Mouse (Mus musculus): ENCODE measurements around the gene Capzb. TPM values are rescaled to one million over a fixed set of nuclear protein-coding genes. Genes with fewer than 3 reads are reported as not detected.

The Capzb gene
- polyA plus RNA-seq, 1 experiment from 2014 or later, result 395 TPM

GRCm38 (mm10) chr4:139252051-139252760, 59.5 kb downstream of the Capzb start:
- H3K4me3 ChIP-seq, result no peak overlapping the region
- peaks cover 61% of the 10 kb centered on the region for H3K4me1 ChIP-seq (replicated peaks)
- H3K27me3 ChIP-seq (replicated peaks), result no peaks in the 10 kb centered on the region
- H3K9ac ChIP-seq, result 0 out of 2 replicates have a peak overlapping the region, but pooled peaks have one; percentile 3
- no peak overlapping the region for H3K27ac ChIP-seq (ENCODE audit: poor library complexity, severe bottlenecking)
- WGBS, result 60% methylated on average over 22 of the region's 22 CpGs
- H3K9me3 ChIP-seq (replicated peaks), result no peaks in the 10 kb centered on the region
- no peak overlapping the region for H3K4me2 ChIP-seq
- ATAC-seq (ENCODE audit: insufficient number of reproducible peaks, low FRiP score), result no peak
- peaks cover 18% of the 10 kb centered on the region for H3K36me3 ChIP-seq

GRCm38 (mm10) chr4:139253206-139253605, 60.5 kb downstream of the Capzb start:
- peaks cover 51% of the 10 kb centered on the region for H3K4me1 ChIP-seq (replicated peaks)
- H3K9ac ChIP-seq, result no peak overlapping the region
- no peaks in the 10 kb centered on the region for H3K9me3 ChIP-seq (replicated peaks)
- peaks cover 21% of the 10 kb centered on the region for H3K36me3 ChIP-seq
- no peak overlapping the region for H3K4me3 ChIP-seq
- ATAC-seq (ENCODE audit: insufficient number of reproducible peaks, low FRiP score), result no peak
- no peaks in the 10 kb centered on the region for H3K27me3 ChIP-seq (replicated peaks)
- no peak overlapping the region for H3K4me2 ChIP-seq
- no peak overlapping the region for H3K27ac ChIP-seq (ENCODE audit: poor library complexity, severe bottlenecking)
- 89% methylated on average over 9 of the region's 9 CpGs for WGBS

GRCm38 (mm10) chr4:139256146-139256545, 63.4 kb downstream of the Capzb start:
- Histone ChIP-seq H3K4me3 (no peak overlapping the region), H3K4me1 (replicated peaks) (peaks cover 22% of the 10 kb centered on the region), H3K9me3 (replicated peaks) (no peaks in the 10 kb centered on the region), H3K36me3 (peaks cover 47% of the 10 kb centered on the region), H3K27me3 (replicated peaks) (no peaks in the 10 kb centered on the region), H3K4me2 (no peak overlapping the region), H3K9ac (no peak overlapping the region), H3K27ac (ENCODE audit: poor library complexity, severe bottlenecking) (no peak overlapping the region)
- WGBS, result 73% methylated on average over 4 of the region's 4 CpGs
- no peak for ATAC-seq (ENCODE audit: insufficient number of reproducible peaks, low FRiP score)

- H3K36me3 ChIP-seq, result peaks cover 51% of the 10 kb centered on the region
- peaks cover 16% of the 10 kb centered on the region for H3K4me1 ChIP-seq (replicated peaks)
- no peaks in the 10 kb centered on the region for H3K27me3 ChIP-seq (replicated peaks)
- H3K27ac ChIP-seq (ENCODE audit: poor library complexity, severe bottlenecking), result no peak overlapping the region
- H3K9me3 ChIP-seq (replicated peaks), result no peaks in the 10 kb centered on the region
- H3K4me3 ChIP-seq, result no peak overlapping the region
- no peak overlapping the region for H3K4me2 ChIP-seq
- WGBS, result 86% methylated on average over 8 of the region's 8 CpGs
- H3K9ac ChIP-seq, result no peak overlapping the region
- no peak for ATAC-seq (ENCODE audit: insufficient number of reproducible peaks, low FRiP score)
These were observed 64.0 kb downstream of the Capzb start for GRCm38 (mm10) chr4:139256708-139257107.

GRCm38 (mm10) chr4:139258621-139259301, 66.1 kb downstream of the Capzb start:
- Histone ChIP-seq H3K9ac (no peak overlapping the region), H3K9me3 (replicated peaks) (no peaks in the 10 kb centered on the region), H3K36me3 (peaks cover 72% of the 10 kb centered on the region), H3K4me1 (replicated peaks) (peaks cover 12% of the 10 kb centered on the region; the same call in 1 of the 2 replicates), H3K4me2 (no peak overlapping the region), H3K4me3 (no peak overlapping the region), H3K27me3 (replicated peaks) (no peaks in the 10 kb centered on the region), H3K27ac (ENCODE audit: poor library complexity, severe bottlenecking) (no peak overlapping the region; the same call in 1 of the 2 replicates)
- WGBS, result 72% methylated on average over 6 of the region's 6 CpGs
- ATAC-seq (ENCODE audit: insufficient number of reproducible peaks, low FRiP score), result no peak

DNA sequence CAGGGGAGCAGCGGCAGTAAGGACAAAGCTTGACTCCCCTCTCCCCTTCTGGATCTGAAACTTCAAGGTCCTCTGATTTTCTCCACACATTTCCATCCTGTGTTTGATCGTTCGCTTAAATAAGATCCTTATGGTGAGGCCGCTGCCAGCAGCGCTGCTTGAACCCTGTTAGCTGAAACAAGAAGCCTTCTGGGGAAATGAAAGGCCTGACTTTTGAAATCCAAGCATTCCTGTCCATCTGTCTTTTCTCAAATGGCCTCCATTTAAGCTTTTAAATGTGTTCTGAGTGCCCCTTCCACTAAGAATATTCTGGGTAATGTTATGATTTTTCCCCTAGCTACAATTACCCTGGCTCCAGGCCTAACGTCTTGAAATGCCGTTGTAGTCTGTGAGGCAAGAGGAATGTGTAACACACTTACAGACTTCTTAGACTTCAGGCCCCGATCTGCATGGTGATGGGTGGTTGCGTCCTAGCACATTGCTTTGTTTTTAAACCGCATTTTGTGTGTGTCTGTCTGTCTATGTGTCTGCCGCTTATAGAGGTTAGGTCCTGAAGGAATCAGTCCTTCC, 66.7 kb downstream of the Capzb start:
- Histone ChIP-seq H3K4me1 (replicated peaks) (peaks cover 12% of the 10 kb centered on the region; the same call in 1 of the 2 replicates), H3K4me2 (no peak overlapping the region), H3K9me3 (replicated peaks) (no peaks in the 10 kb centered on the region), H3K27me3 (replicated peaks) (no peaks in the 10 kb centered on the region), H3K36me3 (peaks cover 78% of the 10 kb centered on the region), H3K9ac (no peak overlapping the region), H3K4me3 (no peak overlapping the region), H3K27ac (ENCODE audit: poor library complexity, severe bottlenecking) (no peak overlapping the region)
- ATAC-seq (ENCODE audit: insufficient number of reproducible peaks, low FRiP score), result no peak
- 87% methylated on average over 11 of the region's 11 CpGs for WGBS

DNA sequence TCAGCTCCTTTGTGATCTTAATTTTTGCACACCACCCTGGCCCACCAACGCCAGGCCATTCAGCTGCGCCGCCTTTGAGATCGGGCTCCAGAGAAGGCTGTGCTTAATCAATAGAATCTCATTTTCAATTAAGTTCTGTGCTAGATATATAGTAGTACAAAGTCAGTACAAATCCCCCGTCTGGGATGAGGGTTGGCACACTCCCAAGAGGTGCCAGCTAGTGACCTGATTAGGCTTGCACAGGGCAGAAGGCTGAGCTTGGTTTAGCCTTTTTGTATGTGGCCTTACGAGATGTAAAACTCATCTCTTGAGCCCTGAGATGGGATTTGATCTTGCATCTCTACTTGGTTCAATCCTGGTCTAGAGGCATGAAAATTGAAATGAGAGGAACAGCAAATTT, 70.3 kb downstream of the Capzb start:
- H3K9me3 ChIP-seq (replicated peaks), result no peaks in the 10 kb centered on the region
- no peak overlapping the region for H3K27ac ChIP-seq (ENCODE audit: poor library complexity, severe bottlenecking)
- H3K27me3 ChIP-seq (replicated peaks), result no peaks in the 10 kb centered on the region
- H3K9ac ChIP-seq, result no peak overlapping the region
- 88% methylated on average over 6 of the region's 6 CpGs for WGBS
- H3K4me1 ChIP-seq (replicated peaks), result peaks cover 7% of the 10 kb centered on the region; the same call in 1 of the 2 replicates
- H3K4me3 ChIP-seq, result no peak overlapping the region
- no peak overlapping the region for H3K4me2 ChIP-seq
- H3K36me3 ChIP-seq, result peaks cover 82% of the 10 kb centered on the region
- ATAC-seq (ENCODE audit: insufficient number of reproducible peaks, low FRiP score), result no peak

DNA sequence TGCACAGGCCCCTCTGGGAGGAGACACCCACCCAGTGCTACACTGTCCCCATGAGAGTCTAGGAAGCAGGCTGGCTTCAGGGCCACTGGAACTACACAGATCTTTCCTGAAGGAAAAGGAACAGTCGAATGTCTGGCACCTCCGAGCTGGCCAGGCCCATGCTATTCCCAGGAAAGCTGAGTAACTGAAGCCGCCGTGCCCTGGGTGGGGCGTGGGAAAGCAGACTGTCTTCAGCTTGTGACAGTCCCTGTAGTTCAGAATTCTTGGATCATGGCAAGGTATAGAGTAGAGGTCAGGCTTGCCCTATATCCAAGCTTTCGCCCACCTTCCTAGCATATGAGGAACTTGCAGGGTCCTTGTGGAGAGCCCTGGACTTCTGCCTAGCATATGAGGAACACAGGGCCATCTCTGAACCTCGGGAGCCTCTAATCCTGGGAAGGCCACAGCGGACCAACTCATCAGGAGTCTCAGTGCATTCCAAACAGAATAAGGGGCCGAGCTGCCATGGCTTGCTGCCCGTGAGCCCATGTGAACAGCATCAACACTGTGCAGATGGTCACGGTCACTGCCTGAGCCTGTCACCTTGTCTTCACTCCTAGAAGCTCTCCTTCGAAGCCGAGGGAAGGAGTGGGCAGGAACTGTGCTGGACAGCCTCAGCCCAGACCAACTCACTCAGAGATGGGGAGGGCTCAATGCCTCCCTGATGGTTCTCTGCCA, 73.2 kb downstream of the Capzb start:
- no peaks in the 10 kb centered on the region for H3K9me3 ChIP-seq (replicated peaks)
- no peaks in the 10 kb centered on the region for H3K27me3 ChIP-seq (replicated peaks)
- peaks cover 73% of the 10 kb centered on the region for H3K36me3 ChIP-seq
- peaks cover 10% of the 10 kb centered on the region; the same call in 1 of the 2 replicates for H3K4me1 ChIP-seq (replicated peaks)
- no peak for ATAC-seq (ENCODE audit: insufficient number of reproducible peaks, low FRiP score)
- no peak overlapping the region for H3K4me3 ChIP-seq
- no peak overlapping the region for H3K9ac ChIP-seq
- H3K27ac ChIP-seq (ENCODE audit: poor library complexity, severe bottlenecking), result no peak overlapping the region
- WGBS, result 83% methylated on average over 13 of the region's 13 CpGs
- no peak overlapping the region for H3K4me2 ChIP-seq

DNA sequence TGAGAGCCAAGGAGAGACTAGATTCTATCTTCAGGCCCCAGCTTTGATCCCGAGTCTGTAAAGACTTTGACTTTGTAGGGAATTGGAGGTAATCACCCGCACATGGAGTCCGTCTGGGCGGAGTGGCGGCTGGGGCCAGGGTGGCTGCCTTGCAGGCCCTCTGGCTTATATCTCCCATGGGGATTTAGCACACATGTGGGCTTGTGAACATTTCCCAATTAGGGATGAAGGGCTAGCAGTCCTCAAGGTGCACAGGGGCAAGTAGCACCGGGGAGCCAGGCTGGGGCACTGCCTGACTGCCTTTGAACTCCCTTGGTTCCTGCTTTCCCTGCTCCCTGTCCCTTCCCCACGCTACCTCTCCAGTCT, 73.8 kb downstream of the Capzb start:
- ATAC-seq (ENCODE audit: insufficient number of reproducible peaks, low FRiP score), result no peak
- Histone ChIP-seq H3K4me1 (replicated peaks) (peaks cover 15% of the 10 kb centered on the region; the same call in 1 of the 2 replicates), H3K36me3 (peaks cover 69% of the 10 kb centered on the region), H3K27me3 (replicated peaks) (no peaks in the 10 kb centered on the region), H3K9me3 (replicated peaks) (no peaks in the 10 kb centered on the region), H3K9ac (no peak overlapping the region), H3K4me3 (no peak overlapping the region), H3K4me2 (no peak overlapping the region), H3K27ac (ENCODE audit: poor library complexity, severe bottlenecking) (no peak overlapping the region)
- 76% methylated on average over 7 of the region's 7 CpGs for WGBS

- ATAC-seq (ENCODE audit: insufficient number of reproducible peaks, low FRiP score), result no peak
- Histone ChIP-seq H3K9me3 (replicated peaks) (no peaks in the 10 kb centered on the region), H3K4me3 (no peak overlapping the region), H3K4me1 (replicated peaks) (peaks cover 23% of the 10 kb centered on the region), H3K9ac (0 out of 2 replicates have a peak overlapping the region, but pooled peaks have one; percentile 2), H3K36me3 (peaks cover 61% of the 10 kb centered on the region), H3K27ac (ENCODE audit: poor library complexity, severe bottlenecking) (no peak overlapping the region), H3K27me3 (replicated peaks) (no peaks in the 10 kb centered on the region), H3K4me2 (no peak overlapping the region)
- 63% methylated on average over 3 of the region's 3 CpGs for WGBS
These were observed 74.6 kb downstream of the Capzb start for GRCm38 (mm10) chr4:139267335-139267734.

- no peak overlapping the region for H3K9ac ChIP-seq
- H3K27me3 ChIP-seq (replicated peaks), result no peaks in the 10 kb centered on the region
- no peak for ATAC-seq (ENCODE audit: insufficient number of reproducible peaks, low FRiP score)
- peaks cover 52% of the 10 kb centered on the region for H3K36me3 ChIP-seq
- no peak overlapping the region for H3K4me3 ChIP-seq
- no peak overlapping the region for H3K4me2 ChIP-seq
- no peaks in the 10 kb centered on the region for H3K9me3 ChIP-seq (replicated peaks)
- peaks cover 23% of the 10 kb centered on the region for H3K4me1 ChIP-seq (replicated peaks)
- no peak overlapping the region for H3K27ac ChIP-seq (ENCODE audit: poor library complexity, severe bottlenecking)
- 97% methylated on average over 1 of the region's 1 CpGs for WGBS
These were observed 75.5 kb downstream of the Capzb start for GRCm38 (mm10) chr4:139268242-139268641.
